Mouse (Mus musculus) heart, embryonic 13.5 days (tissue): Measurements from ENCODE around the gene Usp34. TPM values are rescaled to one million over a fixed set of nuclear protein-coding genes. Genes with fewer than 3 reads are reported as not detected.
"Not testable (repeated sequence)": the region's sequence is repeated elsewhere in the genome, so short reads cannot be mapped to it uniquely, and the experiment has no call there.

Experiments used
- ATAC-seq: fragments of 200-750 bp; cut with Nextera tagmentation; 2 replicates; pipeline ENCODE4 v1.8.0; 2017; ENCODE audit warnings: moderate TSS enrichment; ENCODE audit not compliant: insufficient number of reproducible peaks, low FRiP score, low TSS enrichment; ENCODE audit errors: extremely low read depth
- H3K27ac ChIP-seq: fragments of 300-500 bp; sonication (generic); replicated peaks from 2 replicates; pipeline ENCODE4 v1.5.1; 2015; ENCODE audit warnings: moderate library complexity, mild to moderate bottlenecking, inconsistent platforms
- H3K27me3 ChIP-seq: fragments of 300-500 bp; sonication (generic); replicated peaks from 2 replicates; pipeline ENCODE4 v1.6.1; 2015; ENCODE audit warnings: mild to moderate bottlenecking, inconsistent platforms
- H3K36me3 ChIP-seq: fragments of 300-500 bp; sonication (generic); 2 replicates; pipeline ENCODE4 v1.6.1; 2015; ENCODE audit warnings: mild to moderate bottlenecking, inconsistent platforms
- H3K4me1 ChIP-seq: fragments of 300-500 bp; sonication (generic); 2 replicates; pipeline ENCODE4 v1.6.1; 2015; ENCODE audit warnings: inconsistent platforms
- H3K4me2 ChIP-seq: fragments of 300-500 bp; sonication (generic); 2 replicates; pipeline ENCODE4 v1.6.1; 2015; ENCODE audit warnings: inconsistent platforms, mild to moderate bottlenecking, moderate library complexity
- H3K4me3 ChIP-seq: fragments of 300-500 bp; sonication (generic); 2 replicates; pipeline ENCODE4 v1.5.1; 2015; ENCODE audit warnings: moderate library complexity, mild to moderate bottlenecking, inconsistent platforms
- H3K9ac ChIP-seq: fragments of 300-500 bp; sonication (generic); 2 replicates; pipeline ENCODE4 v1.6.1; 2015; ENCODE audit warnings: inconsistent platforms, mild to moderate bottlenecking, moderate library complexity
- H3K9me3 ChIP-seq: fragments of 300-500 bp; sonication (generic); 2 replicates; pipeline ENCODE4 v1.6.1; 2016; ENCODE audit warnings: inconsistent platforms
- WGBS: fragments of 180-500 bp; shearing (Covaris S2); methylation state at CpG from one replicate; pipeline ENCODE4 v1.1.7; 2015; ENCODE audit warnings: mixed read lengths; 5-methylcytosine and 5-hydroxymethylcytosine counted together
- polyA plus RNA-seq: library from polyadenylated mRNA; unstranded; fragments of >200 nt; fragmentation: Nextera tagmentation; extraction: Ambion mirVana; gene quantifications from 2 replicates; pipeline ENCODE4 v1.2.1, GENCODE M21; 2015

The Usp34 gene
- polyA plus RNA-seq, 1 experiment from 2014 or later: 14.6 TPM

DNA sequence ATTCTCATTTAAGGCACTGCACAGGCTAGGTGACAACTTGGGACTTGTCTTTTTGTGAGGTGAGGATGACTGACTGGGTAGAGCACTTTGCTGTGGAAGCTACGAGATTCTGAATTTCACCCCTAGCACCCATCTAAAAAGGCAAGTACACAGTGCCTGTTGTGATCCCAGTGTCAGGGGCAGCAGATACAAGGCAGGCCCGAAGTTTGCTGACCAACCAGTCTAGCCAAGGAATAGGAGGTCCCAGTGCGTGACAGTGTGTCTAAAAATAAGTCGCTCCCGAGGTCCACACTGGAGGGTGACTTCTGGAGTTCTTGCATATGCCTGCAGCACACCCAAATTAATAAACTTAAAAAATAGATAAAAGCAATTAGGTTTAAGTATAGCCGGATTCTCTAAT, 121.6 kb downstream of the Usp34 start:
- no peak overlapping the region for H3K9ac ChIP-seq
- H3K4me2 ChIP-seq: no peak overlapping the region
- H3K9me3 ChIP-seq: no peaks in the 10 kb centered on the region
- H3K4me1 ChIP-seq: no peaks in the 10 kb centered on the region
- WGBS: 63% methylated on average over 6 of the region's 6 CpGs
- H3K27me3 ChIP-seq: no peaks in the 10 kb centered on the region
- no peak overlapping the region for H3K27ac ChIP-seq
- peaks cover 75% of the 10 kb centered on the region for H3K36me3 ChIP-seq
- no peak overlapping the region for H3K4me3 ChIP-seq
- no peak for ATAC-seq

DNA sequence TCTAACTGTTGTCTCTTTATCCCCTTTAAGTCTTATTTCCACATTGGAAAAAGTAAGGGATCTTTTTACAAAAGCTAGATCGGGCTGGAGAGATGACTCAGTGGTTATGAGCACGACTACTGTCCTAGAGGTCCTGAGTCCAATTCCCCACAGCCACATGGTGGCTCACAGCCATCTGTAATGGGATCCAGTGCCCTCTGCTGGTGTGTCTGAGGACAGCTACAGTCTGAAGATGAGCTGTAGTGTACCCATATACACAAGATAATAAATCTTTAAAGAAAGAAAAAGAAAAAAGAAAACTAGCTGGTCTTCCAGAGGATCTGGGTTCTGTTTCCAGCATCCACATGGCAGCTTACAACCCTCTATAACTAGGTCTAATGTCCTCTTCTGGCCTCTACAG, 123.3 kb downstream of the Usp34 start:
- Histone ChIP-seq H3K36me3 (peaks cover 82% of the 10 kb centered on the region), H3K9me3 (no peaks in the 10 kb centered on the region), H3K4me1 (no peaks in the 10 kb centered on the region), H3K4me3 (no peak overlapping the region), H3K27me3 (no peaks in the 10 kb centered on the region), H3K4me2 (no peak overlapping the region), H3K27ac (no peak overlapping the region), H3K9ac (no peak overlapping the region)
- no peak for ATAC-seq
- WGBS: 91% methylated on average over 2 of the region's 2 CpGs

- H3K36me3 ChIP-seq: peaks cover 91% of the 10 kb centered on the region
These were observed 129.4 kb downstream of the Usp34 start for GRCm38 (mm10) chr11:23436076-23436475.

GRCm38 (mm10) chr11:23465862-23466261, 159.2 kb downstream of the Usp34 start:
- not testable (repeated sequence) for H3K27ac ChIP-seq, H3K4me2 ChIP-seq, ATAC-seq, H3K9me3 ChIP-seq, H3K4me1 ChIP-seq, H3K9ac ChIP-seq, H3K4me3 ChIP-seq, H3K27me3 ChIP-seq
- peaks cover 72% of the 10 kb centered on the region for H3K36me3 ChIP-seq
- 90% methylated on average over 2 of the region's 2 CpGs for WGBS

More at GRCm38 (mm10) chr11:23436076-23436475, 129.4 kb downstream of the Usp34 start:
- Histone ChIP-seq H3K9ac (no peak overlapping the region), H3K4me3 (no peak overlapping the region), H3K4me1 (no peaks in the 10 kb centered on the region), H3K27me3 (no peaks in the 10 kb centered on the region), H3K9me3 (no peaks in the 10 kb centered on the region), H3K27ac (no peak overlapping the region), H3K4me2 (no peak overlapping the region)
- 84% methylated on average over 2 of the region's 2 CpGs for WGBS
- no peak for ATAC-seq

DNA sequence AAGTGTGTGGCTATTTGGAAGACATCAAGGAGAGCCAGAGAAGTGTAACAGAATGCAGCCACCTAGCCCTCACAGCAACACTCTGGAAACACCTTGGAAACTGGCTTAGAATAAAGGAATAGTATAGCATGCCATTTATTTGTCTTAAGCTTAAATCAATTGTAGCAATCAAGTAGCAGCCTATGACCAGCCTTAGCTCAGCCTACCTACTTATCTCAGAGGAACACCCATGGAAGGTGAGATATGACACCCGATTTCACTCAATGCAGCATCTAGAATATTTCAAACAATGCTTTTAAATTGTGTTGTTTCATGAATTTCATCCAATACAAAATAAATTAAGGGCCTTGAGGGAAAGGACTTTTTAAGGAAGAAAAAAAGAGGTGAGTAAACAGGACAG, 183.3 kb downstream of the Usp34 start:
- no peaks in the 10 kb centered on the region for H3K9me3 ChIP-seq
- H3K9ac ChIP-seq: no peak overlapping the region
- H3K4me1 ChIP-seq: no peaks in the 10 kb centered on the region
- H3K4me3 ChIP-seq: no peak overlapping the region
- H3K27me3 ChIP-seq: no peaks in the 10 kb centered on the region
- WGBS: 70% methylated on average over 1 of the region's 1 CpGs
- peaks cover 94% of the 10 kb centered on the region for H3K36me3 ChIP-seq
- no peak for ATAC-seq
- H3K4me2 ChIP-seq: no peak overlapping the region
- no peak overlapping the region for H3K27ac ChIP-seq

GRCm38 (mm10) chr11:23492048-23492790, 185.5 kb downstream of the Usp34 start:
- Histone ChIP-seq H3K9ac (no peak overlapping the region), H3K27me3 (no peaks in the 10 kb centered on the region), H3K27ac (no peak overlapping the region), H3K36me3 (peaks cover 90% of the 10 kb centered on the region), H3K4me1 (peaks cover 21% of the 10 kb centered on the region), H3K4me3 (no peak overlapping the region), H3K9me3 (no peaks in the 10 kb centered on the region), H3K4me2 (no peak overlapping the region)
- no peak for ATAC-seq
- WGBS: 80% methylated on average over 4 of the region's 4 CpGs

- no peak for ATAC-seq
- peaks cover 60% of the 10 kb centered on the region for H3K36me3 ChIP-seq
- WGBS: 89% methylated on average over 6 of the region's 6 CpGs
These were observed 188.5 kb downstream of the Usp34 start for GRCm38 (mm10) chr11:23495231-23495630.

GRCm38 (mm10) chr11:23496661-23497060, 190.0 kb downstream of the Usp34 start:
- H3K36me3 ChIP-seq: peaks cover 45% of the 10 kb centered on the region
- no peaks in the 10 kb centered on the region for H3K9me3 ChIP-seq
- H3K9ac ChIP-seq: peak overlapping the region; percentile 90
- H3K4me1 ChIP-seq: peaks cover 26% of the 10 kb centered on the region
- WGBS: 56% methylated on average over 6 of the region's 6 CpGs
- no peaks in the 10 kb centered on the region for H3K27me3 ChIP-seq
- H3K27ac ChIP-seq: no peak overlapping the region
- ATAC-seq: no peak
- H3K4me3 ChIP-seq: peak overlapping the region; percentile 68
- peak overlapping the region; percentile 85 for H3K4me2 ChIP-seq

More at GRCm38 (mm10) chr11:23495231-23495630, 188.5 kb downstream of the Usp34 start:
- no peak overlapping the region for H3K27ac ChIP-seq
- peaks cover 26% of the 10 kb centered on the region for H3K4me1 ChIP-seq
- no peak overlapping the region for H3K9ac ChIP-seq
- no peaks in the 10 kb centered on the region for H3K27me3 ChIP-seq
- no peaks in the 10 kb centered on the region for H3K9me3 ChIP-seq
- H3K4me3 ChIP-seq: no peak overlapping the region
- no peak overlapping the region for H3K4me2 ChIP-seq

GRCm38 (mm10) chr11:23497335-23497717, 190.6 kb downstream of the Usp34 start:
- H3K9ac ChIP-seq: peak overlapping the region; percentile 90
- H3K27ac ChIP-seq: peak overlapping the region; percentile 95
- H3K9me3 ChIP-seq: no peaks in the 10 kb centered on the region
- H3K27me3 ChIP-seq: no peaks in the 10 kb centered on the region
- WGBS: under 1% methylated on average over 22 of the region's 22 CpGs
- H3K4me1 ChIP-seq: peaks cover 26% of the 10 kb centered on the region
- H3K36me3 ChIP-seq: peaks cover 40% of the 10 kb centered on the region
- H3K4me2 ChIP-seq: peak overlapping the region; percentile 85
- peak; percentile 60 for ATAC-seq
- peak overlapping the region; percentile 68 for H3K4me3 ChIP-seq

GRCm38 (mm10) chr11:23497718-23498509, 191.2 kb downstream of the Usp34 start, which contains the start of gene Ahsa2:
Gene Ahsa2 (minus strand): TSS chr11:23498030.
- Histone ChIP-seq H3K27ac (peak within 1 kb of the TSS; percentile 95), H3K4me1 (peaks cover 26% of the 10 kb centered on the region), H3K9ac (peak within 1 kb of the TSS; percentile 90), H3K9me3 (no peaks in the 10 kb centered on the region), H3K4me3 (peak within 1 kb of the TSS; percentile 68), H3K27me3 (no peaks in the 10 kb centered on the region), H3K4me2 (peak within 1 kb of the TSS; percentile 85), H3K36me3 (peaks cover 34% of the 10 kb centered on the region)
- peak; percentile 94 for ATAC-seq
- under 1% methylated on average over 60 of the region's 66 CpGs for WGBS

DNA sequence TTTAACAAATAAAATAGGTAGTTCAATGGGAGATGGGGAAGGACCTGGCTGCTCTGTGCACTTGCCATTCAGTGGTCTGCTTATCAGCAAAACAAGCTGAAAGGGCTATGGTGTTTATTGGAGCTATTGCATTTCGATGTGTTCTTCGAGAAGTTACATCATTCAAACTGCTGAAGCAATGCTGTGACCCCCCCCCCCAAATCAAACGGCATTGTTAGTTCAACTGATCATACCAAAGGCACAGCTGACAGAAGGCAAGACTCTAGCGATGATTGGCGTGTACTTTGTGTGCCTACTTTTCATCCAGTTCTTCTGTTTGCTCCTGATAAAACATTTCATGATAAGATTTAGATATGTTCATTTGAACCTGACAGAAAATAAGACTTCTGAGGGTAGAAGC, 191.9 kb downstream of the Usp34 start:
- H3K36me3 ChIP-seq: peaks cover 27% of the 10 kb centered on the region
- H3K4me2 ChIP-seq: peak overlapping the region; percentile 77
- peak overlapping the region; percentile 68 for H3K4me3 ChIP-seq
- H3K27me3 ChIP-seq: no peaks in the 10 kb centered on the region
- H3K27ac ChIP-seq: peak overlapping the region; percentile 95
- 47% methylated on average over 5 of the region's 5 CpGs for WGBS
- H3K4me1 ChIP-seq: peaks cover 26% of the 10 kb centered on the region
- no peak for ATAC-seq
- H3K9ac ChIP-seq: peak overlapping the region; percentile 81
- H3K9me3 ChIP-seq: no peaks in the 10 kb centered on the region
